Mouse (Mus musculus) right cerebral cortex, adult 18-20 months (tissue): ENCODE results near the gene Serpina9.
A peak's percentile ranks its signal among the peaks of the same experiment; 100 is the strongest.

Experiments
- DNase-seq: peaks from one replicate; pipeline ENCODE4 v3.0.0; 2022; ENCODE audit warnings: mixed read lengths

Serpina9 gene

DNA sequence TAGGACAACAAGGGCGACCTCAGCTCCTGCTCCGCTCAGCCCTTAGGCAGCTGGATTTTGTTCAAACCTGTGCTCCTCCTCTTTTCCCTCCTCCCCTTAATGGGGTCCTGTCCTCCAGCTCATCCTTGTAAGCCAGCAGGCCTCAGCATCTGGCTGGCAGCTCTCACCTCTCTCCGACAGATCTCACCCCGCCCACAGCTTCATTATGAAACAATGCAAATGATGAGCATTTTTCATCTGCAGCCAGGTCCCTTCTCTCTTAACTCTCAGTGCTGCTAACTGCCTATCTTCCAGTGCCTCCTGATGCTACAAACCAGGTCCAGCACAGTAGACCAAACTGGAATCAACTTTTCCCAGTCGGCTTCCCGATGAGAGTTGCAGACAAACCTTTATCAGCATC, at the start of gene Serpina9:
Gene Serpina9 (minus strand): TSS at position 136 of the 400 bp plus-strand sequence.
- DNase-seq: peak; percentile 49

- no peak for DNase-seq
These were observed 48.3 kb upstream of the Serpina9 start for GRCm38 (mm10) chr12:104061862-104062261.

DNA sequence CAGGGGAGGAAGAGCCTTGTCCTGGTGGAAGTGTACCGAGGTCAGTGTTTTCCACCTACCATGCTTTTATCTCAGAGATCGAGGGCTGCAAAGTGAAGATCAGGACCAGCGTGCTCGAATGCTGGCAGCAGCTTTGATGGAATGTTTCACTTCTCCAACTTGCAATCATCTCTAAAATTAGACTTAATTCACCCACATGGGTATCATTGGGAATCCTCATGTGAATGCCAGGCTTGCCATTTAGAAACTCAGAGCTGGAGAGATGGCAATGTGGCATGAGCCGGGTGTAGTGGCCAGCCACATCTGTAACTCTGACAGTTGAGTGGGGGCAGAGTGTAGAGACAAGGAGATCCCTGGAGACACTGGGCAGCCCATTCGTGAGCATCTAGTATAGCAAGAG, 46.6 kb upstream of the Serpina9 start:
- DNase-seq: no peak

GRCm38 (mm10) chr12:104057531-104057930, 44.0 kb upstream of the Serpina9 start:
- DNase-seq: no peak

DNA sequence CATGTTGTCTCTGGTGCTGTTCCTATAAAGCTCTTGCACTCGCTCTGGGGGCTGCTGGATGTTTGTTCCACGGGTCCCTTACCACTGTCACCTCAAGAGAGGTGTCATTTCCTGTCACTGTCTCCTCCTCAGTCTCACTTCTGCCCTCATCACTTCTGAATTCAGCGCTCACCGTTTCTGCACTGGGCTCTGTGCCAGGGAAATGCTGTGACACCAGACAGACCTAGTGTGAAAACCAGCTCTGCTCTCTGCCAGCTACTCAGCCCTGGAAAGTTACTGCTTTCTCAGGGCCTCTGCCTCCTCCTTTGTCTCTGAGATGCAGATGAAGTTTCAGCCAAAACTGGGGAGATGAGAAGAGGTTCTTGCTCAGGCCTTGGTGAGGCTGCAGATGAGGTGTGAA, 43.5 kb upstream of the Serpina9 start:
- DNase-seq: peak; percentile 88

DNA sequence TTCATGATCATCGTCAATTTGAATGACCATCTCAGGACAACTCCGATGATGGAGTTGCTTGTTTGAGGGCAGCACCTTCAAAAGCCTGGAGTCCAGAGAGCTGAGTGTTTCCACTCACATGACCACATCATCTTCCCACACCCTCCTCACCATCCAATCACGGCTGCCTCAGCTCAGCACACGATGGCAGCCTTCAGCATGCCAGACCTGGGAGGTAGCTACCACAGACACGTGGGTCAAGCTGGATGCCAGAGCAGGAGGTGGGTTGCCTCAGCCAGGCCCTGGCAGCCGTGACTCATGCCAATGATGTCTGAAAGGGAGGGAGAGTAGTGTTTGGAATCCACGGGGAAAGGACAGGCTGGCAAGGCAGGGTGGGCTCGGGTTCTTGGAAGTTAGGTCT, 42.2 kb upstream of the Serpina9 start:
- DNase-seq: no peak

DNA sequence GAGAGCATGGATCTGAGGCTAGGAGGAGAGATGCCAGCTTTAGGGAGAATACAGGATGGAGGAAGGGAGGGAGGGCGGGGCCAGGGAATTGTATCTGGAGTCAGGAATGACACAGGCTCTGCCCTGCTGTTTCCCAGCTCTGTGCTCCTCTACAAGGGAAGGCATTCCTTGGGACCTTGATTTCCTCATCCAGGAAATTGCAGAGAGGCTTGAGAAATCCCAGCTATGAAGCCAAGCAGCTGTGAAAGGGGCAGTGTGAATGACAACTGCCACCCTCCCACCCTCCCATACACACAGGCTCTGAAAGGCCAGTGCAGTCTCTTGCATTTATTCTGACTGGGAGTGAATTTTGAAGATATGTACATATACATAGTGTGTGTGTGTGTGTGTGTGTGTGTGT, 40.4 kb upstream of the Serpina9 start:
- DNase-seq: no peak

GRCm38 (mm10) chr12:104045713-104046112, 32.2 kb upstream of the Serpina9 start:
- DNase-seq: no peak

DNA sequence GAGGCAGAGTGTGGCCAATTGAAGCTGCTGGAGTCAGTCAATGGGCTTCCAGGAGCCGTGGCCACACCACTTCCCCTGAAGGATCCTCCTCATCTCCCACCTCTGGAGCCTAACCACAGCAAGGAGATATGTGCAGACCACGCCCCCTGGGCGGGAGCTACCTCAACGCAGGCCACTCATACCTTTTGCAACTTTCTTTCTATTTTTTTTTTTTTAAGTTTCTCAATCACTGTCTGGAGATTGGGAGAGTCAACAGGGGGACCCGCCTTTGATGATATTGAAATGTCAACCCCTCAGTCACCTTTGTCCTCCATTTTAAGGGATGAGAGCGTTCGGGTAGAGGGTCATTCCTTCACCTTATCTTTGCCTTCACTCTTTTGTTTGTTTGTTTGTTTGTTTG, 30.8 kb upstream of the Serpina9 start, which contains the start of gene Serpina12:
Gene Serpina12 (minus strand): TSS at position 101 of the 400 bp plus-strand sequence.
- DNase-seq: no peak

- DNase-seq: no peak
These were observed 29.2 kb upstream of the Serpina9 start for GRCm38 (mm10) chr12:104042753-104043152.

DNA sequence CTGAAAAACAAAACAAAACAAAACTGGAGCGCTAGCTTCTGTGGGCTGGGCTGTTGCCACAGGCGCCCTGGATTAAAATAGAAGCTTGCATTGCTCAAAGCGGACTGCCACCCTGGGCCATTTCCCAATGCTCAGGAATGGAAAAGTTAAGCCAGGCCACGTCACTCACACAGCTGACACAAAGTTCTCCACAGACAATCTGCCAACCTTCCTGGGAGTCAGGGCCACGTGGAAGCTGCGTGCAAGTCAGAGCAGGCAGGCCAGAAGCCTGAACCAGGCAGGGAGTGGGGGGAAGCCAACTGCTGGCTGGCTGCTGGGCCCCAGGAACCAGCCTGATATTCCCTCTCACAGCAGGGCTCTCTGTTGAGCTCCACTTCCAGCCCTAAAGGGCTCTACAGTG, 27.8 kb upstream of the Serpina9 start:
- DNase-seq: peak; percentile 37

GRCm38 (mm10) chr12:104038181-104038580, 24.6 kb upstream of the Serpina9 start:
- DNase-seq: no peak

DNA sequence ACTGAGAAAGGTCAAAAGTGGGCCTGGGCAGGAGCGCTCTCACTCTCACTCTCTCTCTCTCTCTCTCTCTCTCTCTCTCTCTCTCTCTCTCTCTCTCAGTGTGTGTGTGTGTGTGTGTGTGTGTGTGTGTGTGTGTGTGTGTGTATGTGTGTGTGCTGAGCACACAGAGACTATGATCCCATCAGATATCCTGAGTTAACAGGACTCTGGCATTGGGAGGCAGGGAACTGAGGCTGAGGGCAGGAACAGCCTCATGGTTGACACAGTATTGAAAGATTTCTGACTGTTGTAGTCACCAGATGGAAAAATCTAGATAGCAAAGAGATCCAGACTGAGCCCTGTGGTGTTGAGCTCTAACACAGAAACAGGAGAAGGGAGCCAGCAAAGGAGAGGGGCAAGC, 20.2 kb upstream of the Serpina9 start:
- no peak for DNase-seq

DNA sequence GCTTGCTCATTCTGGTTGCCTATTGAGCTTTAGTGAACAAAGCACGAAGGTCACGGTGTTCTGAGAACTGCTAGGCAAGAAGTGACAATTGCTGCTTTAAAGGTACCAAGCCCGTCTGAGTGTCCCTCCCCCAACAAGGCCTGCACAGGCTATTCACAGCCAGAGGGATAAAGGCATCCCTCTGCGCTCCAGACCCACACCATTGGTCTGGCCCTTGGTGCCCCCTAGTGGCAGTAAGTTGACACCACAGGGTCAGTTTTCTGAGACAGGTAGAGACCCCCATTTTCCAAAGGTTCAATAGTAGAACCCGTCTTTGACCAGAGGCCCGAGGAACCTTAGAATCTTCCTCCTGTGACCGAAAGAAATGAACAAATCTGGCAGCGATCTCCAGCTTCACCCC, 16.4 kb upstream of the Serpina9 start:
- no peak for DNase-seq

DNA sequence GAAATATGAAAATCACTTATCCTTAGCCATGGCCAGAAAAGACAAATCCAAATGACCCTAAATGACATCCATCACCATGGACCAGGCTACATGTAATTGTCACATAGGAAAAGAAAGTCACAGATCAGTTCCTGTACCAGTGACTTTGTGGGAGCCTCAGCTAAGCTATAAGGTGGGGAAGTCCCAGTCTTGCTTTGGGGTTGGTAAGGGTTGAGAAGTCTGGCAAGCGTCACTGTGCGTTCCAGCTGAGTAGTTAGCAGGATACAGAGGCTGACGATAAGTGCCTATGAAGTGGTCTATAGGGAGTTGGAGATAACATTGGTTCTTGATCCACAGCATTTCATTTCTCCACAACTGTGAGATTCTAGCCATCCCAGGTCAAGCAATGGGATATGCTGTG, 1.7 kb upstream of the Serpina9 start:
- no peak for DNase-seq

DNA sequence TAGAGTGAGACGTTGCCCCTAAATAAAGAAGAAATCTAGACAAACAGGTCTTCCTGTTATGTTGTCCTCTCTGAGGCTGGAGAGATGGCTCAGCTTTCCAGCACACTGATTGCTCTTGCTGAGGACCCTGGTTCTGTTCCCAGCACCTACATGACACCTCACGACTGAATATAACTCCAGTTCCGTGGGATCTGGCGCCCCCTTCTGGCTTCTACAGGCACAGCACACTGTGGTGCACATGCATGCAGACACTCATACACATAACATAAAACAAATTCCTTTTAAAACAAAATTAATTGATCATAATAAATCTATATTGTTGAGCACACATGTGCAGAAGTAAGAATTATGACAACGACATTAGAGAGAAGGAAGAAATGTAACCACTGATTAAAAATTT, 8.9 kb downstream of the Serpina9 start:
- DNase-seq: no peak

GRCm38 (mm10) chr12:104003238-104003612, 10.3 kb downstream of the Serpina9 start:
- no peak for DNase-seq

- DNase-seq: no peak
These were observed 10.9 kb downstream of the Serpina9 start for GRCm38 (mm10) chr12:104002569-104003237.

DNA sequence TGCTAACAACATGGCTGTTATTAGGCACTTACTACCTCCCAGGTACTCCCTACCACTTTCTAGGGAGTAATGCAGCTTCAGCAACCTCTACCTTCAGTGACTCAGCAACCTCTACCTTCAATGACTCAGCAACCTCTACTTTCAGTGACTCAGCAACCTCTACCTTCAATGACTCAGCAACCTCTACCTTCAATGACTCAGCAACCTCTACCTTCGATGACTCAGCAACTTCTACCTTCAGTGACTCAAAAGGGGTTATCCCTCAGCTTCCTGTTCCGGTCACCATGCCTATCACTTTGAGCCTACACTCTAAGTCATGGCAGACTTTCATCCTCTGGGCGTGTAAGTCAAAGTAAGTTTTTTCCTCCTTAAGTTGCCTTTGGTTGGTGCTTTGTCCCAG, 13.0 kb downstream of the Serpina9 start:
- no peak for DNase-seq

DNA sequence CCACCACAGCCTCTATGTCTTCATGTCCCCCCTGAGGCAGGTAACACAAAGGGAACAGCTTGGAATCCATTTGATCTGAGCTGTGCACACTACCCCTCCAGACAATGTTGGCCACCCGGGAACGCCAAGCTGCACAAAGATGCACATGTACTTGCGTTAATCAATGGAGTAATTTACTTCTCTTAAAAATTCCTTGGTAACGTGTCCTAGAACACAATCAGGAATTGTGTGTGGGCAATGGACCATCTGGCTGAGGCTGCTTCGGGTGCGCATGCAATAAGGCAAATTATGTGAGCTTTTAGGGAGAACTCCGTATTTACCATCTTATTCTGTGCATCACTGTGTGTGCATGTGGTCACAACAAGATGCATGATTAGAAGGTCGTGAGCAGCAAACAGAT, 13.9 kb downstream of the Serpina9 start:
- DNase-seq: peak; percentile 40

GRCm38 (mm10) chr12:103996513-103996912, 17.0 kb downstream of the Serpina9 start:
- no peak for DNase-seq

DNA sequence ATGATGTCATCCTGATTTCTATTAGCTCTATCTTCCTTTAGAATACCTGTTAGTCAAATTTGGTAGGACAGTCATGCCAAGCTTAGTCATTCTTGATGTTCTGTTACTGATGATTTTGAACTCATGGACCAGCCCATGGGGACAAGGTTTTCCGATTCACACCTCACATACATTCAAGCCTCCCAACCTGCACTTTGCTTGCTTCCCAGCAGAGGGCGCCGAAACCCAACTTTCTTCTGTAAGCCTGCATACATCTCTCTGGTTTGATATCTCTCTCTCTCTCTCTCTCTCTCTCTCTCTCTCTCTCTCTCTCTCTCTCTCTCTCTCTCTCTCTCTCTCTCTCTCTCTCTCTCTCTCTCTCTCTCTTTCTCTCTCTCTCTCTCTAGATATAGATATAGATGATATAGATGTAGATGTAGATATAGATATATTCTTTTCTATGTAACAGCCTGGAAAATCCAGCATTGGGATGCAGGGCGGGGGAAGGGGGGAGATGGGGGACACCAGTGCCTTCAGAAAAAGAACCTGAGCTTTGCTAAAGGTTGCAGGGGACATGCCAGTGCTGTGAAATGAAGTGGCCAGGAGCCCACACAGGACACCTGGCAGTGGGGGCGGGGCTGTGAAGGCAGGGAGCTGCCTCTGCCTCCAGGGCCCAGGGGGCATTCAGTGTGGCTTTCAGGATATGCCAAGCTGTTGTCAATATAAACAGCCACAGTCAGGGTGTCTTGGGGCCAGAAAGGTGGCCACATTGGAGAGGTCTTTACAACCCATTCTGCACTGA, 18.1 kb downstream of the Serpina9 start:
- DNase-seq: peak; percentile 82

DNA sequence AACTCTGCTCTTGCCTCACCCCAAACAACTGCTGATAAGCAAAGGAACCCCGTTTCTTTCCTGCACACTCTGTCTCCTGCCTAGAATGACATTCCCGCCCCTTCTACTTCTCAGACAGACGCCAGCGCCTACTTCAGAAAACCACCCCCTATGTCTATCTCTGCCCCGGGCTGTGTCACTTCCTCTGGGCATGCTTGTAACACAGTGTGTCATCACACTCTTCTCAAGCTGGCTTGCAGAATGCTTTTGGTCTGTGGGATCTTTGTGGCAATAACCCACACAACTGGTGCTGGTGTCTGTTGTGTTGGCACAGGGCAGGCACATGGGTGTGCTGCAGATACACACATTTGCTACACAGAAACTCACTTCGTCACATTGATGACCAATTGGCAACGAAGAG, 20.6 kb downstream of the Serpina9 start:
- DNase-seq: peak; percentile 65

DNA sequence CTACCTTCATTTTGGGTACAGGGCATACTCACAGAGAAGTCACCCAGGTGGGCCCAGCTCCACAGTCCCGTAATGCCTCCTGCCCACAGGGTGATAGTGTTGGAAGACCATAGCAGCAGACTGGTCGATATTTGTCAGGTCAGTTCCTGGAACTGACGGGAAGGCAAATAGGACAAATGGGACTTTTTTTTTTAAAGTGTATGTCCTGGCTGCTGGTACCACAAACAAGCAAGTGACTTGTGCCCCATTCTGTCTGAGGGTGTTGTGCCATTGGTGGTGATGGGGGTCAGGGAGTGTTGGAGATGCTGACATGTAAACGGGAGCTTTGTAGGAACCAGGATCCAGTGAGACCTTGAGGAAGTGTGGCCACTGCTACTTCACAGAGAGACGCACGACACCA, 23.7 kb downstream of the Serpina9 start, which contains the start of gene Serpina11:
Gene Serpina11 (minus strand): TSS at position 101 of the 400 bp plus-strand sequence.
- no peak for DNase-seq

GRCm38 (mm10) chr12:103989514-103989767, 24.1 kb downstream of the Serpina9 start:
- no peak for DNase-seq
